Mouse (Mus musculus): ENCODE measurements around the gene 5430403G16Rik.
"Not testable (repeated sequence)": the region's sequence is repeated elsewhere in the genome, so short reads cannot be mapped to it uniquely, and the experiment has no call there.

Gene 5430403G16Rik

GRCm38 (mm10) chr5:109690537-109691201 is at the start of gene 5430403G16Rik:
Gene 5430403G16Rik, minus strand, starts transcription at chr5:109691041.
- DNase-seq (ENCODE audit: low spot score) = peak; percentile 55

GRCm38 (mm10) chr5:109717341-109717740 is 26.5 kb upstream of the 5430403G16Rik start:
- not testable (repeated sequence) for DNase-seq (ENCODE audit: low spot score)

- not testable (repeated sequence) for DNase-seq (ENCODE audit: low spot score)
These were observed 544 bp upstream of the 5430403G16Rik start for GRCm38 (mm10) chr5:109691205-109691965.

DNA sequence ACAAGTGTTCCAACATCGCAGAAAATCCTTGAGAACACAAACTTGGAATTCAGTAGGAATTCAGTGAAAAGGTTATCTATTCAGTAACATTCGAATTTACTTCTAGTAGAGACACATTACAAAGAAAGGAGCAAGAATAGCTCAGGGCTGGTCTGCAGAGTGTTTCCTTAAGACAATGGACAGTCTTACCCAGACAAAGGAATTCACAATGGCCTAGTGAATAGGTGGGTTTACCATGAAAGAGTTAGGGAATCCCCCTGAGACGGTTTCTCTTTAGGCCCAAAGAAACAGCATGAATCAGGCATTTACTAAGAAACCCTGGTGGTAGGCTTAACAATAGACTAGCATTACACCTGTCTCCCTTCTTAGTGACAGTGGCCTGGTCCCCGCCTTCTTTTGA is 7.9 kb downstream of the 5430403G16Rik start:
- no peak for DNase-seq (ENCODE audit: low spot score)
